Mouse (Mus musculus): Measurements from ENCODE around the gene Git2.

DNA sequence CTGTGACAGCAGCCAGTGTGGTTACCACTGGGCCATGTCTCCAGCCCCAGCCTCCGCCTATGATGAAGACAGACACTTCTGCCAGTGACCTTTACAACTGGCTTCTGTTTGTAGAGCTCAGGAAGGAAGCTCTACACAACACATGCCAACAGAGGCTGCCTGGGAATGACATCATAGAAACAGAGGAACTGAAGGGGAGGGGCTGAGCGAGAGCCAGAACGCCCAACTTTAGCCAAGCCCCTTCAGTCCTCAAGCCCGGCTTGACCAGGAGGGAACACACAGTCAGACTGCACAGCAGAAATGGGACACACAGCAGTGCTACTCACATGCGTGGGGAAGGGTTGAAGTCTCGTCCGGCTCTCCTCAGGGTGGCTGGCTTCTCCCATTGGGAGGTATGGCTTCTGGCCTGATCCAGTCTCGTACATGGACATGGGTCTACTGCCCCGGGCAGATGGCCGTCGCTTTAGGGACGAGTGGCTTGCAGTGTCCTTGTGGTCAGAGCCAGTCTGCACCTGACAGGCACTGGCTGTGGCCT is 36.5 kb downstream of the Git2 start:
- no peak for TF ChIP-seq CTCF (IDR thresholded peaks at IDR 0.05; ENCODE audit: low read depth, low read length)
- TF ChIP-seq GATA1 (IDR thresholded peaks at IDR 0.05; ENCODE audit: borderline replicate concordance, low read length) = no peak
- TF ChIP-seq POLR2AphosphoS5 (IDR thresholded peaks at IDR 0.05; ENCODE audit: insufficient replicate concordance, low read depth, low read length) = no peak
- TF ChIP-seq TAL1 (conservative IDR thresholded peaks at IDR 0.05; ENCODE audit: low read depth, low read length) = no peak
- no peak for TF ChIP-seq GATA2 (IDR thresholded peaks at IDR 0.05; ENCODE audit: borderline replicate concordance, low read depth, low read length)

Data from G1E (cell line).